Mouse (Mus musculus): ENCODE results near the gene Acadl. TPM values are rescaled to one million over a fixed set of nuclear protein-coding genes. Genes with fewer than 3 reads are reported as not detected.

Gene Acadl
- polyA plus RNA-seq (2014; fragmentation: Nextera tagmentation; extraction: Ambion mirVana), result 58.2 TPM in 2 replicates

DNA sequence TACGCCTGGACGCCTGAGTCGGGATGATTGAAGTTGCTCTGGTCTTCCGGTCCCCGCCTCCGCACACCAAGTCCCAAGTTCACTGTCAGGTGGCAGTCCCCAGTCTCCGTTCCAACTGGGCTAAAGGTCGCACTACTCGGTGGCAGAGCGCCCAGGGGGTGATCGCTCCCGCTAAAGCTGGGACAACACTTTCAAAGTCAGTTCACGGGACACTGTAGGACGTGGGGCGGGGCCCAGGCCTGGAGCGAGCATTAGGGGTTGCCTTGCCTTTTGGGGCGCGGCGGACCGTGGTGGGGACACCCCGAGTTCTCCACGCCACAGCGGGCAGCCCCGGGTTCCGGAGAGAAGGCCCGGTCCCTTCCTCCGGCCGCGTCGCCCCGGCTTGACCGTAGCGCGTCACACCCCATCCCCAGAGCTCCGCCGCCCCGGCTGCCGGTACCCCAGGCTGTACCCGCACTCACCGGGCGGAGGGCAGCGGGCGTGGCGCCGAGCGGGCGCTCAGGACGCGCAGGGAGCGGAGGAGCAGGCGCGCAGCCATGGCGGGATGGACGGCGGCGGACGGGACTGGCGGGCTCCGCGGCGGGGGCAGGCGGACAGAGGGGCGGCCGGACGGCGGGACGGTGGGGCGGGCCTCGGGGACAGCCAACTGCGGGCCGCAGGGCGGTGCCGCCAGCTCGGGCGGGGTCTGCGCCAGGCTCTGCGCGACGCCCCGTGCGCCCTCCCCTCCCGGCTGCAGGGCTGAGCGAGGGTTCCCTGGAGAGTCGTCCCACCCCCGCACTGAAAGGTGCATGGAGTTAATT, at the start of gene Acadl:
Acadl (minus strand) TSS at position 566 of the 800 bp plus-strand sequence.
- H3K27me3 ChIP-seq (ENCODE audit: control insufficient read depth, insufficient read depth, low read length), result no peaks in the 10 kb centered on the region
- no peaks in the 10 kb centered on the region for H3K9me3 ChIP-seq (replicated peaks; ENCODE audit: control insufficient read depth, low read length)
- peak within 1 kb of the TSS; percentile 86 for H3K9ac ChIP-seq (replicated peaks; ENCODE audit: low read length)
- DNase-seq (ENCODE audit: low spot score), result peak; percentile 61
- peak within 1 kb of the TSS; percentile 88 for H3K4me2 ChIP-seq (ENCODE audit: low read depth, low read length)
- under 1% methylated on average over 75 of the region's 85 CpGs for WGBS
- H3K27ac ChIP-seq (replicated peaks; ENCODE audit: low read depth, low read length), result 0 out of 2 replicates have a peak within 1 kb of the TSS, but pooled peaks have one; percentile 20
- no peaks in the 10 kb centered on the region for H3K4me1 ChIP-seq (ENCODE audit: control insufficient read depth, insufficient read depth, low read length)
- no peaks in the 10 kb centered on the region for H3K36me3 ChIP-seq (replicated peaks; ENCODE audit: control insufficient read depth, insufficient read depth, low read depth, low read length)
- ATAC-seq (replicated peaks; ENCODE audit: insufficient number of reproducible peaks, low FRiP score, low TSS enrichment, low read depth), result peak; percentile 90
- H3K4me3 ChIP-seq (ENCODE audit: low read depth, low read length), result peak within 1 kb of the TSS; percentile 88

- Histone ChIP-seq H3K9ac (replicated peaks; ENCODE audit: low read length) (no peak overlapping the region), H3K4me2 (ENCODE audit: low read depth, low read length) (no peak overlapping the region), H3K36me3 (replicated peaks; ENCODE audit: control insufficient read depth, insufficient read depth, low read depth, low read length) (no peaks in the 10 kb centered on the region), H3K27ac (replicated peaks; ENCODE audit: low read depth, low read length) (no peak overlapping the region), H3K27me3 (ENCODE audit: control insufficient read depth, insufficient read depth, low read length) (no peaks in the 10 kb centered on the region), H3K4me1 (ENCODE audit: control insufficient read depth, insufficient read depth, low read length) (no peaks in the 10 kb centered on the region), H3K9me3 (replicated peaks; ENCODE audit: control insufficient read depth, low read length) (no peaks in the 10 kb centered on the region), H3K4me3 (ENCODE audit: low read depth, low read length) (no peak overlapping the region)
- ATAC-seq (replicated peaks; ENCODE audit: insufficient number of reproducible peaks, low FRiP score, low TSS enrichment, low read depth) (no peak), DNase-seq (ENCODE audit: low spot score) (no peak)
- WGBS, result 84% methylated on average over 1 of the region's 1 CpGs
Measured at GRCm38 (mm10) chr1:66912305-66912704, 49.2 kb upstream of the Acadl start.

DNA sequence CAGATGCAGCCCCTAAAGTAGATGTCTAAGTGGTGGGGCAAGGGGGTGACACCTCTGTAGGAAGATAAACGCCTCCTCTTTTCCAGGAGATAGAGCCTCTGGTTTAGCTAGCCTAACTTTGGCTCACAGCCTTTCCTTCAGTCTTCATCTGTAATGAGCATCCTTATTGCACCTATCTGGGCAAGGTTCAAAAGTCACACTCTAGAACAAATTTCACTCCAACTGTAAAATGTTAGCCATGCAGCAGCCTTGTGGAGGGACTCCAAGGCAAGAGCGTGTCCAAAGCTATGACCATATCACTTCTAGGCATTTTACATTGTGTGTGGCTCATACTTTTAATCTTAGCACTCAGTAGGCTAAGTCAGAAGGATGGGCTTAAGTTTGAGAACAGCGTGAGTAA, 39.5 kb upstream of the Acadl start:
- H3K9me3 ChIP-seq (replicated peaks; ENCODE audit: control insufficient read depth, low read length), result no peaks in the 10 kb centered on the region
- no peaks in the 10 kb centered on the region for H3K36me3 ChIP-seq (replicated peaks; ENCODE audit: control insufficient read depth, insufficient read depth, low read depth, low read length)
- H3K27me3 ChIP-seq (ENCODE audit: control insufficient read depth, insufficient read depth, low read length), result no peaks in the 10 kb centered on the region
- no peak for DNase-seq (ENCODE audit: low spot score)
- no peaks in the 10 kb centered on the region for H3K4me1 ChIP-seq (ENCODE audit: control insufficient read depth, insufficient read depth, low read length)
- H3K27ac ChIP-seq (replicated peaks; ENCODE audit: low read depth, low read length), result no peak overlapping the region
- no peak overlapping the region for H3K9ac ChIP-seq (replicated peaks; ENCODE audit: low read length)
- no peak overlapping the region for H3K4me3 ChIP-seq (ENCODE audit: low read depth, low read length)
- no peak overlapping the region for H3K4me2 ChIP-seq (ENCODE audit: low read depth, low read length)
- 86% methylated on average over 3 of the region's 3 CpGs for whole genome bisulfite sequencing
- no peak for ATAC-seq (replicated peaks; ENCODE audit: insufficient number of reproducible peaks, low FRiP score, low TSS enrichment, low read depth)

DNA sequence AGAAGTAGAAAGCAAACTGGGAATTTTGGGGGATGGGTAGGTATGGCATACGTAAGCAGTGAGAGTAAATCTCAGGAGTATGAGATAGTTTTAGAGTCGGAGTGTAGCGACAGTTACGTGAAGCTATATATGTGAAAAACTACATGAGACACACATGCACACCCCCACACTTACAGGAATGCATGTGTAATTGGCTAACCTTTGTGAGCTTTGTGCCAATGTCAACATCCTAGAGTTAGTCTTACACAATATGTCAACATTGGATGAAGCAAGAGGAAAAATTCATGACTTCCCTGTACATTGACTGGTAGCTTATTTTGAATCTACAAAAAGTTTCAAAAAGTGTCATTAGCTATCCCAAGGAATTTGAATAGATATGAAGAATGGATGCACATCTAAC, 37.9 kb upstream of the Acadl start:
- Histone ChIP-seq H3K36me3 (replicated peaks; ENCODE audit: control insufficient read depth, insufficient read depth, low read depth, low read length) (no peaks in the 10 kb centered on the region), H3K4me3 (ENCODE audit: low read depth, low read length) (no peak overlapping the region), H3K4me2 (ENCODE audit: low read depth, low read length) (no peak overlapping the region), H3K27ac (replicated peaks; ENCODE audit: low read depth, low read length) (no peak overlapping the region), H3K9ac (replicated peaks; ENCODE audit: low read length) (no peak overlapping the region), H3K27me3 (ENCODE audit: control insufficient read depth, insufficient read depth, low read length) (no peaks in the 10 kb centered on the region), H3K9me3 (replicated peaks; ENCODE audit: control insufficient read depth, low read length) (no peaks in the 10 kb centered on the region), H3K4me1 (ENCODE audit: control insufficient read depth, insufficient read depth, low read length) (no peaks in the 10 kb centered on the region)
- DNase-seq (ENCODE audit: low spot score), result no peak
- 92% methylated on average over 4 of the region's 4 CpGs for WGBS
- no peak for ATAC-seq (replicated peaks; ENCODE audit: insufficient number of reproducible peaks, low FRiP score, low TSS enrichment, low read depth)

GRCm38 (mm10) chr1:66898261-66898660, 35.2 kb upstream of the Acadl start:
- Histone ChIP-seq H3K4me3 (ENCODE audit: low read depth, low read length) (no peak overlapping the region), H3K9ac (replicated peaks; ENCODE audit: low read length) (no peak overlapping the region), H3K27ac (replicated peaks; ENCODE audit: low read depth, low read length) (no peak overlapping the region), H3K4me1 (ENCODE audit: control insufficient read depth, insufficient read depth, low read length) (no peaks in the 10 kb centered on the region), H3K9me3 (replicated peaks; ENCODE audit: control insufficient read depth, low read length) (no peaks in the 10 kb centered on the region), H3K27me3 (ENCODE audit: control insufficient read depth, insufficient read depth, low read length) (no peaks in the 10 kb centered on the region), H3K36me3 (replicated peaks; ENCODE audit: control insufficient read depth, insufficient read depth, low read depth, low read length) (no peaks in the 10 kb centered on the region), H3K4me2 (ENCODE audit: low read depth, low read length) (no peak overlapping the region)
- ATAC-seq (replicated peaks; ENCODE audit: insufficient number of reproducible peaks, low FRiP score, low TSS enrichment, low read depth), result no peak
- DNase-seq (ENCODE audit: low spot score), result no peak
- 69% methylated on average over 7 of the region's 7 CpGs for WGBS

GRCm38 (mm10) chr1:66896556-66896955, 33.5 kb upstream of the Acadl start:
- Histone ChIP-seq H3K27me3 (ENCODE audit: control insufficient read depth, insufficient read depth, low read length) (no peaks in the 10 kb centered on the region), H3K4me3 (ENCODE audit: low read depth, low read length) (no peak overlapping the region), H3K4me1 (ENCODE audit: control insufficient read depth, insufficient read depth, low read length) (no peaks in the 10 kb centered on the region), H3K36me3 (replicated peaks; ENCODE audit: control insufficient read depth, insufficient read depth, low read depth, low read length) (no peaks in the 10 kb centered on the region), H3K27ac (replicated peaks; ENCODE audit: low read depth, low read length) (no peak overlapping the region), H3K4me2 (ENCODE audit: low read depth, low read length) (no peak overlapping the region), H3K9ac (replicated peaks; ENCODE audit: low read length) (no peak overlapping the region), H3K9me3 (replicated peaks; ENCODE audit: control insufficient read depth, low read length) (no peaks in the 10 kb centered on the region)
- peak; percentile 42; the same call in 1 of the 2 replicates for ATAC-seq (replicated peaks; ENCODE audit: insufficient number of reproducible peaks, low FRiP score, low TSS enrichment, low read depth)
- no peak for DNase-seq (ENCODE audit: low spot score)
- WGBS, result 67% methylated on average over 5 of the region's 5 CpGs

DNA sequence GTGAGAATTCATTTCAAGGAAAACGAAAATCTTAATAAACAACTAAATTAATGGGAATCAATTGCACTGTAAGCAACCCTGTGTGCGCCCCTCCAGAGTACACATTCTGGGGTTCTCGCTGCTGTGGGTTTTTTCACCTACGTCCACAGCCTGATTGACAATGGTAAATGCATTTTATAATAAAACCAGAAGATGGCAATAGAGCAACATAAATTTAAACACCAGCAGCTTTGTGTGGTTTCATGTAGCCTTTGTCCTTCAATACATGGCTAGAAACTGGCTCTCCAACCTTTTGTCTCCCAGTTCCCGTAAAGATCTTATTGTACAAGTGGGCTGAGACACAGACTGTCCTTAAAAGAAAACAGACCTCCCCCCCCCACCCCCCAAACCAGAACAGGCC, 33.0 kb upstream of the Acadl start:
- Histone ChIP-seq H3K4me1 (ENCODE audit: control insufficient read depth, insufficient read depth, low read length) (no peaks in the 10 kb centered on the region), H3K36me3 (replicated peaks; ENCODE audit: control insufficient read depth, insufficient read depth, low read depth, low read length) (no peaks in the 10 kb centered on the region), H3K4me2 (ENCODE audit: low read depth, low read length) (no peak overlapping the region), H3K9me3 (replicated peaks; ENCODE audit: control insufficient read depth, low read length) (no peaks in the 10 kb centered on the region), H3K27me3 (ENCODE audit: control insufficient read depth, insufficient read depth, low read length) (no peaks in the 10 kb centered on the region), H3K9ac (replicated peaks; ENCODE audit: low read length) (no peak overlapping the region), H3K4me3 (ENCODE audit: low read depth, low read length) (no peak overlapping the region), H3K27ac (replicated peaks; ENCODE audit: low read depth, low read length) (no peak overlapping the region)
- peak; percentile 86 for ATAC-seq (replicated peaks; ENCODE audit: insufficient number of reproducible peaks, low FRiP score, low TSS enrichment, low read depth)
- peak; percentile 63 for DNase-seq (ENCODE audit: low spot score)
- 45% methylated on average over 5 of the region's 5 CpGs for WGBS

GRCm38 (mm10) chr1:66895837-66896118, 32.7 kb upstream of the Acadl start:
- DNase-seq (ENCODE audit: low spot score) (peak; percentile 67), ATAC-seq (replicated peaks; ENCODE audit: insufficient number of reproducible peaks, low FRiP score, low TSS enrichment, low read depth) (peak; percentile 61)
- no peak overlapping the region for H3K4me3 ChIP-seq (ENCODE audit: low read depth, low read length)
- no peak overlapping the region for H3K27ac ChIP-seq (replicated peaks; ENCODE audit: low read depth, low read length)
- no peaks in the 10 kb centered on the region for H3K4me1 ChIP-seq (ENCODE audit: control insufficient read depth, insufficient read depth, low read length)
- H3K4me2 ChIP-seq (ENCODE audit: low read depth, low read length), result no peak overlapping the region
- H3K9ac ChIP-seq (replicated peaks; ENCODE audit: low read length), result no peak overlapping the region
- no peaks in the 10 kb centered on the region for H3K9me3 ChIP-seq (replicated peaks; ENCODE audit: control insufficient read depth, low read length)
- no peaks in the 10 kb centered on the region for H3K27me3 ChIP-seq (ENCODE audit: control insufficient read depth, insufficient read depth, low read length)
- no peaks in the 10 kb centered on the region for H3K36me3 ChIP-seq (replicated peaks; ENCODE audit: control insufficient read depth, insufficient read depth, low read depth, low read length)
